Mouse (Mus musculus): ENCODE data around the gene Ddx23. TPM values are rescaled to one million over a fixed set of nuclear protein-coding genes. Genes with fewer than 3 reads are reported as not detected.
A peak's percentile ranks its signal among the peaks of the same experiment; 100 is the strongest.

Ddx23 gene
- total and polyA plus RNA-seq, 3 experiments: 194 to 252 (median 213) TPM

- TF ChIP-seq CHD2 (IDR thresholded peaks at IDR 0.05; ENCODE audit: low read length): no peak
Measured at GRCm38 (mm10) chr15:98662198-98662566, 512 bp downstream of the Ddx23 start (continued).

- DNase-seq (ENCODE audit: low read depth, low spot score): peak; percentile 65
- peak; percentile 12; the same call in 1 of the 2 replicates for TF ChIP-seq MAX (IDR thresholded peaks at IDR 0.05; ENCODE audit: low read length)
- TF ChIP-seq RAD21 (IDR thresholded peaks at IDR 0.05; ENCODE audit: low read depth, low read length): peak; percentile 37
- TF ChIP-seq CTCF (IDR thresholded peaks at IDR 0.05 in 2 of 3, conservative IDR thresholded peaks at IDR 0.05 in 1 of 3; ENCODE audit: control insufficient read depth in 1 of 3, insufficient read depth in 1 of 3, low read depth in 2 of 3, low read length in 3 of 3, poor library complexity in 1 of 3, severe bottlenecking in 1 of 3): peak; percentile 29 to 63 (median 59)
- no peak for TF ChIP-seq ZNF384 (IDR thresholded peaks at IDR 0.05; ENCODE audit: low read depth, low read length)
- peak; percentile 47 for TF ChIP-seq SMC3 (IDR thresholded peaks at IDR 0.05; ENCODE audit: low read depth, low read length)
- TF ChIP-seq HCFC1 (IDR thresholded peaks at IDR 0.05; ENCODE audit: low read depth, low read length): no peak
- TF ChIP-seq MYC (IDR thresholded peaks at IDR 0.05; ENCODE audit: low read depth, low read length): peak; percentile 53; the same call in 1 of the 2 replicates
- TF ChIP-seq MXI1 (IDR thresholded peaks at IDR 0.05; ENCODE audit: low read depth, low read length): 0 out of 2 replicates have a peak, but pooled peaks have one; percentile 26
- Histone ChIP-seq H3K4me3 (ENCODE audit: control insufficient read depth in 1 of 2, insufficient read depth in 1 of 2, low read depth in 2 of 2, low read length in 2 of 2) (no peak overlapping the region), H3K4me1 (ENCODE audit: control insufficient read depth in 1 of 2, insufficient read depth in 2 of 2, low read length in 2 of 2) (peaks cover 4 to 12% of the 10 kb centered on the region in 2 experiments; a peak in 3 of 4 replicates), H3K27me3 (ENCODE audit: control insufficient read depth in 1 of 2, insufficient read depth in 2 of 2, low read length in 2 of 2) (no peaks in the 10 kb centered on the region), H3K27ac (ENCODE audit: control insufficient read depth, low read depth, low read length) (no peak overlapping the region), H3K79me2 (ENCODE audit: control insufficient read depth, insufficient read depth, low read length, poor library complexity) (peaks cover 23% of the 10 kb centered on the region), H3K9ac (ENCODE audit: control insufficient read depth, low read depth, low read length, poor library complexity, severe bottlenecking) (no peak overlapping the region), H3K9me3 (replicated peaks; ENCODE audit: insufficient read depth, low read length) (no peaks in the 10 kb centered on the region), H3K36me3 (ENCODE audit: control insufficient read depth in 1 of 2, insufficient read depth in 2 of 2, low read length in 2 of 2) (peaks cover 7 to 36% of the 10 kb centered on the region in 2 experiments)
Measured at GRCm38 (mm10) chr15:98656982-98657751, 5.5 kb downstream of the Ddx23 start.

- H3K27ac ChIP-seq (ENCODE audit: control insufficient read depth, low read depth, low read length): no peak overlapping the region
- no peak for DNase-seq (ENCODE audit: low read depth, low spot score)
- TF ChIP-seq SMC3 (IDR thresholded peaks at IDR 0.05; ENCODE audit: low read depth, low read length): no peak
- TF ChIP-seq GATA1 (IDR thresholded peaks at IDR 0.05; ENCODE audit: low read depth, low read length): no peak
- TF ChIP-seq UBTF (IDR thresholded peaks at IDR 0.05; ENCODE audit: borderline replicate concordance, insufficient read depth, low read depth, low read length): no peak
- TF ChIP-seq POLR2AphosphoS2 (IDR thresholded peaks at IDR 0.05; ENCODE audit: low read length): no peak
- no peak for TF ChIP-seq MYC (IDR thresholded peaks at IDR 0.05; ENCODE audit: low read depth, low read length)
- H3K27me3 ChIP-seq (ENCODE audit: control insufficient read depth in 1 of 2, insufficient read depth in 2 of 2, low read length in 2 of 2): no peaks in the 10 kb centered on the region
- H3K79me2 ChIP-seq (ENCODE audit: control insufficient read depth, insufficient read depth, low read length, poor library complexity): no peaks in the 10 kb centered on the region
- H3K4me1 ChIP-seq (ENCODE audit: control insufficient read depth in 1 of 2, insufficient read depth in 2 of 2, low read length in 2 of 2): no peaks in the 10 kb centered on the region
- H3K9me3 ChIP-seq (replicated peaks; ENCODE audit: insufficient read depth, low read length): no peaks in the 10 kb centered on the region
- H3K9ac ChIP-seq (ENCODE audit: control insufficient read depth, low read depth, low read length, poor library complexity, severe bottlenecking): no peak overlapping the region
- peaks cover 0 to 53% of the 10 kb centered on the region in 2 experiments; a peak in 2 of 4 replicates for H3K36me3 ChIP-seq (ENCODE audit: control insufficient read depth in 1 of 2, insufficient read depth in 2 of 2, low read length in 2 of 2)
- no peak overlapping the region for H3K4me3 ChIP-seq (ENCODE audit: control insufficient read depth in 1 of 2, insufficient read depth in 1 of 2, low read depth in 2 of 2, low read length in 2 of 2)
Measured at GRCm38 (mm10) chr15:98652174-98652573, 10.5 kb downstream of the Ddx23 start.

Measured in MEL (cell line).